Mouse (Mus musculus) cerebellum, postnatal 14 days (tissue): ENCODE results near the gene Tmem151b.

Experiments used
- DNase-seq, 2 experiments: peaks; one replicate each; pipeline ENCODE4 v3.0.0; 2021; ENCODE audit warnings: mixed read lengths in 2 of 2

Gene Tmem151b

GRCm38 (mm10) chr17:45544873-45545277 is 4.6 kb downstream of the Tmem151b start:
- peak; percentile 70 to 75 for DNase-seq

GRCm38 (mm10) chr17:45544001-45544872 is 5.2 kb downstream of the Tmem151b start:
- DNase-seq = peak; percentile 74 to 78

DNA sequence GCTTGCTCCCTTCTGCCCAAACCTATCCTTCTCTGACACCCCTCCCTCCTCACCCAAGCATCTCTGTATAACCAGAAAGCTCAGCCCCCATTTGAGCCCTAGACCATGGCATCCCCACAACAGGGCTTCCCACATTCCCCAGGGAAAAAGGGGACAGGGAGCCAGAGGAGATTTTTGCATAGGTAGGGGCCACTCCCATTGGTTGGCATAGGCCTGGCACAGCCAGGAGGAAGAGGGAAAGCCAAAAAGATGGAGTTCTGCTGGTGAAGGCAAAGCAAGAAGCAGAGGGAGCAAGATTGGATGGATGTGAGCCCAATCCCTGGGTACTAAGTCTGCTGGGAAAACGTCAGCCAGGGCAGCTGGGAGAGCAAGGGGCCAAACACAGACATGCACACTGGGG is 6.4 kb downstream of the Tmem151b start:
- DNase-seq = no peak

- peak; percentile 83 to 89 for DNase-seq
Measured at GRCm38 (mm10) chr17:45542705-45543104, 6.8 kb downstream of the Tmem151b start.

DNA sequence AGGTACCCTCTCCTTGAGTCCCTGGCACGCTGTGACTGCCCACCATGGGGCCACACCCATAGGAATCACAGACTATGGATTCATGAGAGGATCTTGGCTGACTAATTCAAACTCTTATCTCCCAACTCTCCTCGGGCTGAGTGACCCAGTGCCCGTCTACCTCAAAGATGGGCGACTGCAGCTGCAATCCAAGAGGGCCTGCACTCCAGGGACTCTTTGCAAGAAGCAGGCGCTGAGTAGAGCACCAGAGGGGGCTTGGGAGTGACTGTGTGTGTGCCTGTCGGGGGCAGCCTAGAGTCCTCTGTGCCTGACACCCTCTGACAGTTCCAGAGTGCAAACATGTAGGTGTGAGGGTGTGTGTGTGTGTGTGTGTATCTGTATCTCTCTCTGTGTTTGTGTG is 7.3 kb downstream of the Tmem151b start:
- peak in 1 of 2 experiments; percentile 52 for DNase-seq

DNA sequence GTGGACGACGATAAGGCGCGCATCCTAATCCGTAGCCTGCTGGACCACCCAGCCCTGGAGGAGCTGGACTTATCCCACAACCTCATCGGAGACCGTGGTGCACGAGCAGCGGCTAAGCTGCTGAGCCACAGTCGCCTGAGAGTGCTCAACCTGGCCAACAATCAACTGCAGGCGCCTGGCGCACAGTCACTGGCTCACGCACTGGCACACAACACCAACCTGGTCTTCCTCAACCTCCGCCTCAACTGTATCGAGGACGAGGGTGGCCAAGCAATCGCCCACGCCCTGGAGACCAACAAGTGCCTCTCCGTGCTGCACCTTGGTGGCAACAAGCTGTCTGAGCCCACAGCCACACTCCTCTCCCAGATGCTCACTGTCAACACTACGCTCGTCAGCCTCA is 9.8 kb downstream of the Tmem151b start:
- peak in 1 of 2 experiments; percentile 56 for DNase-seq

- DNase-seq = no peak
Measured at GRCm38 (mm10) chr17:45538394-45538793, 11.1 kb downstream of the Tmem151b start.

- no peak for DNase-seq
Measured at GRCm38 (mm10) chr17:45536264-45536663, 13.2 kb downstream of the Tmem151b start.

GRCm38 (mm10) chr17:45532896-45533295 is 16.6 kb downstream of the Tmem151b start:
- DNase-seq = no peak

DNA sequence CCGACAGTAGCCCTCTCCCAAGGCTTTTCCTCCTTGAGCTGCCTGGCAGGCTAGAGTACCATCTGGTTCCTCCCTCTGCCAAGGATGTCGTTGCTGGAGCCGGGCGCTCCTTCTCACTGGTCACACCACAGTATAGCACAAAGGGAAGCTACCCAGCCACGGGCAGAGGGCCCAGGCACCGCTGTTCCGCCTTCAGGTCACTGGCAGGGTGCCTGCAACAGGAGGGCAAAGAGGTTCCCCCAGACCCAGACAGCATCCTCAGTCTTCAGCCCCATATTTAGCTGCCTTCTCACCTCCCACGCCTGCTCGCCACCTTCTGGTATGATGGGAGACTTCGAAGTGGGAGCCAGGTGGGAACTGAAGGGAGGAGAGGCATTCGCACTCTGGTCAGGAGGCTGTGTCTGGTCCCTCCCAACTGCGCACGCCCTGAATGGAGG is 19.1 kb downstream of the Tmem151b start:
- DNase-seq = peak; percentile 97 to 98

DNA sequence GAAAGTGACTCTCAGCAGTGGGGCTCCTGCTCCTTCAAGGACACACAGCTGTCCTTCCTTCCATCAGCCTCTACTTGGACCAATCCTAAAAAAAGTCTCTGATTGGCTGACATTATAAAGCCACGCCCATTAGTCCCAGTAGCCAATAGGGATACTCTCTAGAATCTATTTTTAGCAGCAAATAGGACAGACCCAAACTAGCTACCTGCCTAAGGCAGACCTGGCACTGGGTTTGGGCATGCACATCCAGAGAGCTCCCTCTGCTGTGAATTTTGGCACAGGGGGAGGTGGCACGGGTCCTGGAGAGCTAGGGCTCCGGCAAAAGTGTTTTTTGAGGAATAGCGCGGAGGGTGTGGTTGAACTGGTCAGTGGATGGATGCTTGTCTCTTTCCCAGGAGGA is 22.9 kb downstream of the Tmem151b start:
- DNase-seq = peak; percentile 68 to 74

DNA sequence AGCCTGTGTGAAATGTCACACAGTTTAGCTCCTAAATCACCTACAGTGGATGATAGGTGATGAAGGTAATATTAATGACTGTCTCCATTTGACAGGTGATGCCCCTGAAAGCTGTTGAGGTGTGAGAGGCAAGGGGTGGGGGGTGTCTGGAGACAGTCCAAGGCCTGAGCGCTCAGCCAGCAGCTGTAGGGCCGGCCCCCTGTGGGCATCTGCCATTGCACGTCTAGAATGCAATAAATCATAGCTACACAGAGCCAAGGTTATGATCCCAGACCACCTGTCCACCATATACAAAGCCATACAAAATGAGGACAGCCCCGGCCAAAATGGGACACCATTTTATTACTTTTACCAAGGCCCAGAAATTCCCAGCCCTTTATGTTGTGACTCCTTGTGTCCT is 24.5 kb downstream of the Tmem151b start:
- peak; percentile 72 to 79 for DNase-seq

- peak; percentile 56 to 63 for DNase-seq
Measured at GRCm38 (mm10) chr17:45523263-45523662, 26.2 kb downstream of the Tmem151b start, which contains the start of gene Tcte1. Gene Tcte1, plus strand, starts transcription at chr17:45523434.

- peak; percentile 41 to 45 for DNase-seq
Measured at GRCm38 (mm10) chr17:45520136-45520535, 29.3 kb downstream of the Tmem151b start.

DNA sequence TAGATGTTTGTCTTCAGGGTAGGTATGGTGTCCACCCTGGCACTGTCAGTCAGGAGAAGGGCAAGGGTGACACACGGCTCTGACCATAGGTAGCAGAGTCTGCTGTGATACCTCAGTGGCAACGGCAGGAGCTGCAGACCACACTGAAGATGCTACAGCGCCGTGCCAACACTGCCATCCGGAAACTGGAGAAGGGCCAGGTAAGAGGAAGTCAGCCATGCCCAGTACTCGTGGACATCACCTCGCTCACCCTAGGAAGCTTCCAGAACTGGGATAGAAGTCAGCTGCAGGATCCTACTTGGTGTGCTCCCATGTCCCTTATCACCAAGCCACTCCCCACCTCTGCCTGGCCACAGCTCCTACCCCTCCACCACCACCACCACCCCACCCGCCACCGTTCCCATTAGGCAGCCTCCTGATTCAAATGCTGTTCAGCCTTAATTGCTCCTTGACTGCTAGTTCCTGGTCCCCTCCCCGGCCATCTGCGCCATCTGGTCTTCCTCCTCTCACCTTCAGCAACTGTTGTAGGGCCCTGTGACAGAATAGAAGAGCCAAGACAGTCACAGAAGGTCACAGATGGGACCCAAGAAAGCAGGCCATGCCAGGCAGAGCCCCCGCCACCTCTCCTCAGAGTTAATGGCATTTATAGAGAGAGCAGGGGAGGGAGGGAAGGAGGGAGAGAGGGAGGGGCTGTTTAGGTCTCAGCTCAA is 30.6 kb downstream of the Tmem151b start:
- peak; percentile 89 to 91 for DNase-seq

- DNase-seq = peak in 1 of 2 experiments; percentile 44
Measured at GRCm38 (mm10) chr17:45517549-45518215, 31.8 kb downstream of the Tmem151b start.

DNA sequence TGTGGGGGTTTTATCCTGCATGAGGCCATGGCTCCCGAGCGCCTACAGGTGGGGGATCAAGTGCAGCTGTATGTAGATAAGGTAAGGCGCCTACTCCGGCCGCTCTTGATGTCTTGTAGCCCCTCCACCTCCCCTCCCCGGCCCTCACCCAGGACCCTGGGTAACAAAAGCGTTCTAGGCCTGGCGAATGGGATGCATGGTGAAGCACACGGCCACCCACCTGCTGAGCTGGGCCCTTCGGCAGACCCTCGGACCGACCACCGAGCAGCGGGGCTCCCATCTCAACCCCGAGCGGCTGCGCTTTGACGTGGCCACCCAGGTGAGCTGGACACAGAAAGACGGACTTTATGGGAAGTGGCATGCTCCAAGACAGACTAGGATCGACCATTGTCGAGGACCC is 32.3 kb downstream of the Tmem151b start:
- DNase-seq = peak; percentile 38 to 49

- DNase-seq = peak; percentile 97 to 98
Measured at GRCm38 (mm10) chr17:45516488-45516887, 33.0 kb downstream of the Tmem151b start.

DNA sequence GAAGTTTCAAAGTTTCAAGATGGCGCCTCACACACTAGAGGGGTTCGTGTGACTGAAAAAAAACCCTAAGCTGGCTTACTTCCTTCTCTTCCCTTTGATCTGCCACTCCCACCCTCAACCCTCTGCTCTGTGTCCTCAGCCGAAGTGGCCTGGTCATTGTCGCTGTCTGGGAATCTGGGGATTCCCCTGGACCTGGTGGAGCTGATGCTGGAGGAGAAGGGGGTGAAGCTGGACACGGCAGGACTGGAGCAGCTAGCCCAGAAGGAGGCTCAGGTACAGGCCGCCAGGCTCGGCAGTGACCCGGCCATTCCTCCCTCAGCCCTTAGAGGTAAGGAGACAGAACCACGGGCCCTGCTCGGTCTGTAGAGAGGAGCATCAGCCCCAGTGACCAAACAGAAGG is 33.7 kb downstream of the Tmem151b start:
- no peak for DNase-seq

DNA sequence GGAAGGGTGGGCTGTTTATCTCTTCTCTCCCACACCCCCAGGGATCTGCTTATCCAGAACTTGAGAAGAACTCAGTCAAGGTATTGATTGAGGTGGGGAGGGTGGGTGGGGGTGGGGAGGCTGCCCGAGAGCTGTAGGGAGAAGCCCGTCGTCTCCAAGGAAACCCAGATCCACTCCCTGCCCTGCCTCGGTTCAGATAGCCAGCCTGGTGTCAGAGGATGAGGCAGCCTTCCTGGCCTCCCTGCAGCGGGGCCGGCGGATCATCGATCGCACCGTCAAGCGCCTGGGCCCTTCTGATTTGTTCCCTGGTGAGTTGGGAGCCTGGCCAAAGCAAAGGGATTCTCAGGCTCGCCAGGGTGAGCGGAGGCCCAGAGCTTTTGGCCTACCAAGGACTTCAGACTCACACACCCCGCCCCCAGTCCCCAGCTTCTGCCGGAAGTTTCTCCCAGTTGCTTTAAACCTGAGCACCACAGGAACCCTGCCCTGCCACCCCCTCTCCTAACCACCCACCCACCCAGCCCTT is 34.2 kb downstream of the Tmem151b start:
- peak; percentile 29 to 44 for DNase-seq

DNA sequence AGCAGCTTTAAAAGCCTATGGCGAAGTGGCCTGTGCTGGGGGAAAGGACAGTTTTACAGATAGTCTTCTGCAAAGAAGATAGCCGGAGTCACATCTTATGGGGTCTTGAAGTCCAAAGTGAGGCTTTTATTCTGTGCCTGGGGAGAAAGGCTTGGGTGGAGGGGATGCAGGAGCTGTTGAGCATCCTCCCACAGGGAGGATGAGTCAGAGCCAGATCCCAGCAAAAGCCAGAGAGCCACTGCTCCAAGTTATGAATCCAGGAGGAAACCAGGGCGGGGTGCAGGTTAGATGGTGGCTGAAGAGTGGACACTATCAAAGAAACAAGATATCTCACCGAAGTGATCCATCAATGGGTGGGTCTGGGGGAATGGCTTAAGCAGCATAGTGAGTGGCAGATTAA is 37.7 kb downstream of the Tmem151b start:
- no peak for DNase-seq

GRCm38 (mm10) chr17:45510871-45511270 is 38.6 kb downstream of the Tmem151b start:
- no peak for DNase-seq

DNA sequence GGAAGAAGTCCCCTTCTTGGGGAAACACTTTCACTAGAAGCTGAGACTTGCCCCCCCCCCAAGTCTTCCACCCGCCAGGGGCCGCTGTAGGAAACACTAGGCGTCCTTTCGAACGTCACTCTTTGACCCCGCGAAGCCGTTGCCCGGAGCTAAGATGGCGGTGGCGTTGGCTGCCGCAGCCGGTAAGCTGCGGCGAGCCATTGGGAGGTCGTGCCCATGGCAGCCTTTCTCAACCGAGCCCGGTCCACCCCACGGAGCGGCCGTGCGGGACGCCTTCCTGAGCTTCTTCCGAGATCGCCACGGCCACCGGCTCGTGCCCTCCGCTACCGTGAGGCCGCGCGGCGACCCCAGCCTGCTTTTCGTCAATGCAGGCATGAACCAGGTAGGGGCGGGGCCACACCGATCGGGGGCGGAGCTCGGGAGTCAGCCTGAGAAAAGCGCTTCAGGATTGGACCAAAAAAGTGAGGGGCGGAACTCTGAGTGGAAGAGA is 42.7 kb downstream of the Tmem151b start, which contains the start of gene Aars2:
Aars2 (plus strand) TSS at position 142 of the 490 bp plus-strand sequence.
- DNase-seq = peak; percentile 97 to 98
